Comparison of ENCODE assay signal across 12 mouse cellular contexts in the genomic region with DNA sequence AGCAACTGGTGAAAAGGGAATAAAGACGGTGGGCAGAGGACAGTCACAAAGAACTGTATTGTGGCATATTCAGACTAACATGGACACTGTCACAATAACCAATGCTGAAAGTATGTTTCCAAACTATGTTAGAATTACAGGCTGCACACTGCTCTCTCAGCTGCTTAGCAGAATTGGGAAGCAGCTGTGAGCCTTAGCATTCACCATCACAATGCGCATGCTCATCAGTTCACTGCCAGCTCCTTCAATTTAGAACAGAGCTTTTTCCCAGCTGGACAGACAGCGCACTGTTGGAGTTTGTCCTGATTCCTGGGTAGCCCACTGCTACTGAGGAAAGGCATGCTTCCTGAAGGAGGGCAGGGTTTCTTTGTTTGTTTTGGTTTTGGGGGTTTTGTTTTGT.
DNase-seq lines count a peak whose midpoint lies in the region; ATAC-seq lines count a peak whose summit lies in the region.
"Had no signal": no experiment of that assay in that cellular context is flagged by ENCODE, and none has a peak within 500 bp of the region (broad histone marks: within the 10 kb centered on the region; RNA-seq: fewer than 3 reads in every experiment).

No protein-coding gene starts in this region.

- ATAC-seq in midbrain, embryonic 16.5 days = 0 out of 2 replicates have a peak, but pooled peaks have one; percentile 36

- H3K4me1 ChIP-seq in midbrain, embryonic 16.5 days (ENCODE audit: control insufficient read depth, insufficient read depth, low read length) = no peaks in the 10 kb centered on the region; the same call in 1 of the 2 replicates
- H3K4me1 ChIP-seq: heart, embryonic 10.5 days; megakaryocyte, embryonic 14.5 days had no signal

- no peaks in the 10 kb centered on the region for H3K36me3 ChIP-seq in midbrain, embryonic 16.5 days (ENCODE audit: control insufficient read depth, insufficient read depth, low read length)
- H3K36me3 ChIP-seq: heart, embryonic 10.5 days had no signal

- no peak overlapping the region for H3K4me2 ChIP-seq in midbrain, embryonic 16.5 days (ENCODE audit: low read length)

- H3K9ac ChIP-seq in midbrain, embryonic 16.5 days (ENCODE audit: low read depth, low read length) = no peak overlapping the region
- H3K9ac ChIP-seq: liver, embryonic 14.5 days had no signal

- no peak overlapping the region for H3K27ac ChIP-seq in midbrain, embryonic 16.5 days (ENCODE audit: low read length)
- H3K27ac ChIP-seq: heart, embryonic 10.5 days; liver, embryonic 14.5 days had no signal

- WGBS in midbrain, embryonic 16.5 days = 42% methylated on average over 3 of the region's 3 CpGs

- DNase-seq in layer of hippocampus, adult 11-12 months (ENCODE audit: low spot score) = peak; percentile 21
- DNase-seq in layer of hippocampus, adult 9-10 months (ENCODE audit: low spot score) = no peak
- peak; percentile 39 for DNase-seq in embryo, embryonic 10.5 days (ENCODE audit: low spot score)
- peak; percentile 6 to 17 for DNase-seq in frontal cortex, postnatal 36 days (ENCODE audit: low spot score in 2 of 2)
- no peak for DNase-seq in urinary bladder, postnatal 14 days (ENCODE audit: low spot score)
- no peak for DNase-seq in adrenal gland, postnatal 10 days
- DNase-seq in lung, postnatal 14 days = no peak
- DNase-seq: kidney, postnatal 4 days had no signal

- H3K4me3 ChIP-seq in midbrain, embryonic 16.5 days (ENCODE audit: low read depth, low read length) = no peak overlapping the region
- H3K4me3 ChIP-seq: heart, embryonic 10.5 days; megakaryocyte, embryonic 14.5 days had no signal

- H3K27me3 ChIP-seq in midbrain, embryonic 16.5 days (ENCODE audit: control insufficient read depth, insufficient read depth, low read depth, low read length) = no peaks in the 10 kb centered on the region
- H3K27me3 ChIP-seq: megakaryocyte, embryonic 14.5 days had no signal

- H3K9me3 ChIP-seq in midbrain, embryonic 16.5 days (replicated peaks; ENCODE audit: control insufficient read depth, low read length, poor library complexity, severe bottlenecking) = no peaks in the 10 kb centered on the region
- H3K9me3 ChIP-seq: heart, embryonic 10.5 days; megakaryocyte, embryonic 14.5 days had no signal

Comparison
In these comparisons a context has a peak if more than half of its experiments do, and no peak if none do; other contexts are left out.
1. DNase-seq: peak in layer of hippocampus, adult 11-12 months (single experiment), embryo, embryonic 10.5 days (single experiment) and frontal cortex, postnatal 36 days (2 of 2); none in layer of hippocampus, adult 9-10 months (single experiment), urinary bladder, postnatal 14 days (single experiment), adrenal gland, postnatal 10 days (single experiment) and lung, postnatal 14 days (single experiment).